Mouse (Mus musculus): ENCODE measurements around the gene Henmt1.

Gene Henmt1

DNA sequence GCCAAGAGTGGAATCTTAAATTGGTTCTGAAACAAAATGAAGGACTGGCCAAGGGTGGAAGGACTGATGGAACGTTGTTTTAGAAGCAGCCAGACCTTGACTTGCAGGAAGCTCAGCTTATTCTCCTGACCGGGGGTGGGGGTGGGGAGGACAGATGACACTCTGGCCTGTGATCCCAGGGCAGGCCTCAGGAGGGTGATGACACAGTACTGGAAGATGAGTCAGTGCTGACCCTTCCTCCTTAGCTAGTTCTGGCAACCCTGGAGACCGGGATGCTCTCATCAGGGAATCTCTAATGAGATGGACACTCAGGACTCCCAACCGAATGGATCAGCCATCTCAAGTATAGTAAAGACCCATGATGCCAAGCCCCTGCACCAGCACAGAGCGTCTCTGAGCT lies 66.1 kb downstream of the Henmt1 start:
- no peak for DNase-seq

DNA sequence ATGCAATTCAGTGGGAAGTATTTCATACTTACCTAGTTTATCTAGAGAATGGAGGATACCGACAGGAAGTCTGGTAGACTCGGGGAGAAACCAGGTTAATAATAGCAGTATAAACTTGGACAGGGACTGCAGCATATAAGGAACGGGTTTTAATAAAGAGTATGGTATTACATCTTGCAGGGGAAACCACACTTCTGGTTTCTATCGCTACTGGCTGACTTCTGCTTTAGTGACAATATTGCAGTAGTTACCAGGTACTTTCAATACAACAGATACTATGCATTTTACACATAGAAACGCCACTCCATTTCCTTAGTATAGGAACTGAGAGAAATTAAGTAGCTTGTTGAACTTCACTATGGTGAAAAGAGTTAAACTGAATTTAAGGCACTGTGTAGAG lies 68.5 kb downstream of the Henmt1 start:
- DNase-seq, result no peak
